Mouse (Mus musculus) midbrain, embryonic 10.5 days (tissue): Measurements from ENCODE around the gene Man2b2. TPM values are rescaled to one million over a fixed set of nuclear protein-coding genes. Genes with fewer than 3 reads are reported as not detected.
A peak's percentile ranks its signal among the peaks of the same experiment; 100 is the strongest.
"Not testable (repeated sequence)": the region's sequence is repeated elsewhere in the genome, so short reads cannot be mapped to it uniquely, and the experiment has no call there.

Source experiments
- DNase-seq: peaks from one replicate; pipeline ENCODE4 v3.0.0-alpha.2; 2017; ENCODE audit warnings: low spot score
- H3K27ac ChIP-seq: fragments of 300-500 bp; sonication (generic); replicated peaks from 2 replicates; pipeline ENCODE4 v1.5.1; 2016; ENCODE audit warnings: mild to moderate bottlenecking
- H3K27me3 ChIP-seq: fragments of 300-500 bp; sonication (generic); 2 replicates; pipeline ENCODE4 v1.6.1; 2016; ENCODE audit warnings: low read depth, mild to moderate bottlenecking; ENCODE audit not compliant: poor library complexity, severe bottlenecking
- H3K36me3 ChIP-seq: fragments of 300-500 bp; sonication (generic); 2 replicates; pipeline ENCODE4 v1.6.1; 2016; ENCODE audit warnings: mild to moderate bottlenecking, moderate library complexity
- H3K4me1 ChIP-seq: fragments of 300-500 bp; sonication (generic); 2 replicates; pipeline ENCODE4 v1.6.1; 2016
- H3K4me3 ChIP-seq: fragments of 300-500 bp; sonication (generic); 2 replicates; pipeline ENCODE4 v1.5.1; 2016; ENCODE audit warnings: mild to moderate bottlenecking, moderate library complexity
- H3K9me3 ChIP-seq: fragments of 300-500 bp; sonication (generic); replicated peaks from 2 replicates; pipeline ENCODE4 v1.6.1; 2016; ENCODE audit warnings: mild to moderate bottlenecking
- WGBS: fragments of 180-500 bp; shearing (Covaris S2); methylation state at CpG from one replicate; pipeline ENCODE4 v1.1.7; 2016; 5-methylcytosine and 5-hydroxymethylcytosine counted together
- polyA plus RNA-seq: library from polyadenylated mRNA; unstranded; fragments of >200 nt; fragmentation: Nextera tagmentation; extraction: Ambion mirVana; gene quantifications from 2 replicates; pipeline ENCODE4 v1.2.1, GENCODE M21; 2016

Man2b2 gene
- polyA plus RNA-seq, 1 experiment from 2014 or later, result 15.4 TPM

DNA sequence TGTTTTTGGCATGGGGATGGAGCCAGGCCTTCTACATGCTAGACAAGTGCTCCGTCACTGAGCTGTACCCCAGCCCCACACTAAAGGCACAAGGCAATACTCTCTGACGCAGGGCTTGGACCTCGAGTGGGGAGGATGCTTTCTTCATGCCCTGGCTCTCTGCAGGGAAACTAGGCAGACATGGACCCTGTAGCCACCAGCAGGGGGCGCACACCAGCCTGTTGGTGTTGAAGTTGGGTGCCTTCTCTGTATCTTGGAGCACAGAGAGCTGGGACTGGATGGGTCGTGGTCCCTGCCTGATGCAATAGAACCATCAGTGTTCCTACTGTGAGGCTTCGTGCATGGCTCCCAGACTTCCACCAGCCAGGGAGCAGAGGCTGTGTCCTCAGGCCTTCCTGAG is 10.3 kb downstream of the Man2b2 start:
- Histone ChIP-seq H3K36me3 (peaks cover 78% of the 10 kb centered on the region), H3K27ac (no peak overlapping the region), H3K4me3 (no peak overlapping the region), H3K27me3 (no peaks in the 10 kb centered on the region), H3K9me3 (no peaks in the 10 kb centered on the region), H3K4me1 (no peaks in the 10 kb centered on the region)
- WGBS, result 45% methylated on average over 6 of the region's 6 CpGs
- peak; percentile 45 for DNase-seq

DNA sequence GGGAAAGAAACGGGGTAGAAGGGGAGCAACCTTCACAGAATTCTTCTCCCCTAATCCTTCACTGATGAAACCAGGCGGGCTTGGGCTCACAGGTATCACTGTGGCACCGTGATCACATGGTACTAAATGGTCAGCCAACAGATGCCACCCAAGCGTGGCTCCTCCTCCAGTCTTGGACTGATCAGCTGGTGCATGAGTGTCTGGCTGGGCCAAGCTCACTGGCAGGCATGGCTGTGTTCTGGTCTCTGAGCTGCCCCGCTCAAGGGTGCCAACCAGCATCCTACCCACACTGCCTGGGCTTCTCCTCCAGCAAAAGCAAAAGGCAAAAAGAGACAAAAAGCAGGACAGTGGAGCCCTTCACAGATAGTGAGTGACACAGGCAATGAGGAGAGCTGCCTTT is 10.7 kb downstream of the Man2b2 start:
- no peak for DNase-seq
- H3K9me3 ChIP-seq, result no peaks in the 10 kb centered on the region
- no peaks in the 10 kb centered on the region for H3K4me1 ChIP-seq
- no peaks in the 10 kb centered on the region for H3K27me3 ChIP-seq
- H3K36me3 ChIP-seq, result peaks cover 78% of the 10 kb centered on the region
- 90% methylated on average over 5 of the region's 5 CpGs for WGBS
- no peak overlapping the region for H3K4me3 ChIP-seq
- no peak overlapping the region for H3K27ac ChIP-seq

DNA sequence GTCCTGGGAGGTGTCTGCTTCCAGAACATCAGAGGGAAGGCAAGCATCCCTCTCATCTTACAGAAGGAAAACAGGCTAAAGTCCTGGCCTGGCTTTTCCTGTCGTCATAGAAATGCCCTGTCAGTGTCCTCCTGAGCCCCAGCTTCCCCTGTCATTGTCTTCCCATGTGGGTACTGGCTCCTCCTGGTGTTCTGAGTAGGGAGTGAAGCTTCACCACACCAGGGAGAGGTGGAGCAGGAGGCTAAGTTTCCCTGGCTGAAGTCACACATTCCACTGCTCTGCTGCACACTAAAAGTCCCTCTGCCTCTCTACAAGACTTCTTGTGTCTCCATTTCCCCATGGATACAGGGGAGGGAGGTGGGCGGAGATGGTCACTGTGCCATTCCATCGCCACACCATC is 12.7 kb downstream of the Man2b2 start:
- peaks cover 79% of the 10 kb centered on the region for H3K36me3 ChIP-seq
- no peaks in the 10 kb centered on the region for H3K27me3 ChIP-seq
- DNase-seq, result no peak
- H3K4me1 ChIP-seq, result no peaks in the 10 kb centered on the region
- H3K27ac ChIP-seq, result no peak overlapping the region
- 65% methylated on average over 3 of the region's 3 CpGs for WGBS
- no peak overlapping the region for H3K4me3 ChIP-seq
- H3K9me3 ChIP-seq, result no peaks in the 10 kb centered on the region

GRCm38 (mm10) chr5:36814554-36814953 is 15.9 kb downstream of the Man2b2 start:
- WGBS, result 80% methylated on average over 6 of the region's 6 CpGs
- H3K36me3 ChIP-seq, result peaks cover 56% of the 10 kb centered on the region
- H3K27ac ChIP-seq, result no peak overlapping the region
- no peaks in the 10 kb centered on the region for H3K27me3 ChIP-seq
- no peak for DNase-seq
- no peaks in the 10 kb centered on the region for H3K4me1 ChIP-seq
- H3K9me3 ChIP-seq, result no peaks in the 10 kb centered on the region
- H3K4me3 ChIP-seq, result no peak overlapping the region

GRCm38 (mm10) chr5:36811413-36811812 is 19.0 kb downstream of the Man2b2 start:
- 30% methylated on average over 3 of the region's 3 CpGs for WGBS
- H3K4me3 ChIP-seq, result no peak overlapping the region
- no peaks in the 10 kb centered on the region for H3K27me3 ChIP-seq
- H3K4me1 ChIP-seq, result no peaks in the 10 kb centered on the region
- peaks cover 38% of the 10 kb centered on the region for H3K36me3 ChIP-seq
- no peak overlapping the region for H3K27ac ChIP-seq
- peak; percentile 70 for DNase-seq
- H3K9me3 ChIP-seq, result no peaks in the 10 kb centered on the region

GRCm38 (mm10) chr5:36810634-36811033 is 19.8 kb downstream of the Man2b2 start:
- no peaks in the 10 kb centered on the region for H3K27me3 ChIP-seq
- 78% methylated on average over 3 of the region's 3 CpGs for WGBS

GRCm38 (mm10) chr5:36809123-36809522 is 21.3 kb downstream of the Man2b2 start:
- no peaks in the 10 kb centered on the region for H3K27me3 ChIP-seq
- no peak overlapping the region for H3K27ac ChIP-seq
- H3K4me1 ChIP-seq, result 0 out of 2 replicates have a peak, but pooled peaks cover 2% of the 10 kb centered on the region
- 86% methylated on average over 7 of the region's 7 CpGs for WGBS
- H3K4me3 ChIP-seq, result no peak overlapping the region
- no peaks in the 10 kb centered on the region for H3K9me3 ChIP-seq
- no peak for DNase-seq
- peaks cover 18% of the 10 kb centered on the region for H3K36me3 ChIP-seq

More at GRCm38 (mm10) chr5:36810634-36811033, 19.8 kb downstream of the Man2b2 start:
- DNase-seq, result no peak
- Histone ChIP-seq H3K36me3 (peaks cover 30% of the 10 kb centered on the region), H3K4me3 (no peak overlapping the region), H3K9me3 (no peaks in the 10 kb centered on the region), H3K27ac (no peak overlapping the region), H3K4me1 (no peaks in the 10 kb centered on the region)

DNA sequence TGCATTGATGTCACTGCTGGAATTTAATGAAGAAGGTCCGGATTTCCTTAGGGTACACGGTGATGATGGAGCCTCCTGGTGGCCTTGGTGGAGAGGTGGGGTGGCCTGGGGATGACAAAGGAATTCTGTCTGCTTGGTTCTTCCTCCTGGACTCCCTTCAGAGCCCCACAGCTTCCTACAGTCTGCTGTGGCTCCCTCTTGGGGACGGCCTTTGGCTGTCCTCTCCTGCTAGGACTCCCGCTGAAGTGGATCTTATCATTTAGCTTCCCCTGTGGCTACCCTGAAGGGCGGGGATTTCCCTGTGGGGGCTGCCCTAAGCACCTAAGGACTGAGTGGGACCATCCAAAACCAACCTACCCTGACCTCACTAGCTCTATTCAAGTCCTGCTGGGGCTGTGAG is 23.3 kb downstream of the Man2b2 start:
- 0 out of 2 replicates have a peak, but pooled peaks cover 2% of the 10 kb centered on the region for H3K4me1 ChIP-seq
- H3K4me3 ChIP-seq, result no peak overlapping the region
- no peaks in the 10 kb centered on the region for H3K9me3 ChIP-seq
- DNase-seq, result no peak
- H3K27ac ChIP-seq, result no peak overlapping the region
- no peaks in the 10 kb centered on the region for H3K27me3 ChIP-seq
- WGBS, result 28% methylated on average over 5 of the region's 5 CpGs
- no peaks in the 10 kb centered on the region for H3K36me3 ChIP-seq

DNA sequence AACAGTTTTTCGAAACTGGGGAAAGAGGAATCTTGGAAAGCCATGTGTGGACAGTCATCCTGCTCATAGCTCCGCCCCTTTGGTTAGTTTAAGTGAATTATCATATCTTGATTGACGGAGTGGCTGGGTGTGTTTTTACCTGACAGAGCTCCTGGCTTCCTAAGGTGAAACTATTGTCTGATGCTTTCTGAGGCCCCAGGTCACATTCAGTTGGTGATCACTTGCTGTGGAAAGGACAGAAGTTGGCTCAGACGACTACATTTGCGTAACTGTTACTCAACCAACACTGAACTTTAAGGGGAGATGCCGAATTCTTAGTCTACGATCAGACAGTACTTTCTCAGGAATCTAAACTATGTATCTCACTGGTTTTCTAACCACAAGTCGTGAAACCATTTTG is 33.2 kb downstream of the Man2b2 start:
- peak overlapping the region; percentile 75 for H3K4me3 ChIP-seq
- no peak for DNase-seq
- H3K27ac ChIP-seq, result peak overlapping the region; percentile 94
- H3K36me3 ChIP-seq, result peaks cover 25% of the 10 kb centered on the region
- H3K27me3 ChIP-seq, result peaks cover 8% of the 10 kb centered on the region; the same call in 1 of the 2 replicates
- H3K9me3 ChIP-seq, result no peaks in the 10 kb centered on the region
- WGBS, result 55% methylated on average over 8 of the region's 8 CpGs
- peaks cover 15% of the 10 kb centered on the region for H3K4me1 ChIP-seq

- under 1% methylated on average over 90 of the region's 90 CpGs for WGBS
- Histone ChIP-seq H3K27ac (peak within 1 kb of the TSS; percentile 94), H3K4me3 (peak within 1 kb of the TSS; percentile 75), H3K4me1 (peaks cover 15% of the 10 kb centered on the region), H3K36me3 (peaks cover 25% of the 10 kb centered on the region)
- DNase-seq, result peak; percentile 94
- not testable (repeated sequence) for H3K27me3 ChIP-seq, H3K9me3 ChIP-seq
Observed at GRCm38 (mm10) chr5:36796296-36797014, 34.0 kb downstream of the Man2b2 start, which contains the start of gene Mrfap1. Mrfap1 (minus strand) TSS chr5:36796772.

GRCm38 (mm10) chr5:36795647-36796295 is 34.7 kb downstream of the Man2b2 start:
- H3K9me3 ChIP-seq, H3K27me3 ChIP-seq: not testable (repeated sequence)
- Histone ChIP-seq H3K4me1 (peaks cover 15% of the 10 kb centered on the region), H3K4me3 (peak overlapping the region; percentile 75), H3K36me3 (peaks cover 25% of the 10 kb centered on the region), H3K27ac (peak overlapping the region; percentile 94)
- peak; percentile 68 for DNase-seq
- 5% methylated on average over 34 of the region's 37 CpGs for WGBS

- DNase-seq, result no peak
Observed at GRCm38 (mm10) chr5:36791861-36792260, 38.6 kb downstream of the Man2b2 start.

GRCm38 (mm10) chr5:36786052-36786451 is 44.4 kb downstream of the Man2b2 start:
- no peak for DNase-seq
- no peaks in the 10 kb centered on the region for H3K4me1 ChIP-seq
- WGBS, result 96% methylated on average over 5 of the region's 5 CpGs

More at GRCm38 (mm10) chr5:36791861-36792260, 38.6 kb downstream of the Man2b2 start:
- no peaks in the 10 kb centered on the region for H3K9me3 ChIP-seq
- H3K27ac ChIP-seq, result no peak overlapping the region
- H3K4me1 ChIP-seq, result peaks cover 10% of the 10 kb centered on the region
- H3K36me3 ChIP-seq, result peaks cover 25% of the 10 kb centered on the region
- no peaks in the 10 kb centered on the region for H3K27me3 ChIP-seq
- no peak overlapping the region for H3K4me3 ChIP-seq
- WGBS, result 88% methylated on average over 9 of the region's 9 CpGs

More at GRCm38 (mm10) chr5:36786052-36786451, 44.4 kb downstream of the Man2b2 start:
- H3K27ac ChIP-seq, result no peak overlapping the region
- H3K9me3 ChIP-seq, result peaks cover 10% of the 10 kb centered on the region; the same call in 1 of the 2 replicates
- H3K4me3 ChIP-seq, result no peak overlapping the region
- H3K36me3 ChIP-seq, result no peaks in the 10 kb centered on the region
- H3K27me3 ChIP-seq, result no peaks in the 10 kb centered on the region
